Mouse (Mus musculus) kidney, embryonic 16.5 days (tissue): ENCODE data around the gene Pah. TPM values are rescaled to one million over a fixed set of nuclear protein-coding genes. Genes with fewer than 3 reads are reported as not detected.

Experiments
- ATAC-seq: fragments of 200-750 bp; cut with Nextera tagmentation; 2 replicates; pipeline ENCODE4 v1.8.0; 2017; ENCODE audit warnings: moderate TSS enrichment; ENCODE audit not compliant: low FRiP score, low TSS enrichment
- H3K27ac ChIP-seq: fragments of 300-500 bp; sonication (generic); 2 replicates; pipeline ENCODE4 v1.5.1; 2014; ENCODE audit warnings: low read length
- H3K27me3 ChIP-seq: fragments of 300-500 bp; sonication (generic); 2 replicates; pipeline ENCODE4 v1.6.1; 2014; ENCODE audit warnings: low read length, control low read depth, mixed read lengths; ENCODE audit not compliant: insufficient read depth
- H3K36me3 ChIP-seq: fragments of 300-500 bp; sonication (generic); 2 replicates; pipeline ENCODE4 v1.6.1; 2014; ENCODE audit warnings: low read length, control low read depth, mixed read lengths; ENCODE audit not compliant: insufficient read depth
- H3K4me1 ChIP-seq: fragments of 300-500 bp; sonication (generic); 2 replicates; pipeline ENCODE4 v1.6.1; 2014; ENCODE audit warnings: low read length, control low read depth, mixed read lengths; ENCODE audit not compliant: insufficient read depth
- H3K4me2 ChIP-seq: fragments of 300-500 bp; sonication (generic); replicated peaks from 2 replicates; pipeline ENCODE4 v1.6.1; 2014; ENCODE audit warnings: low read depth, low read length
- H3K4me3 ChIP-seq: fragments of 300-500 bp; sonication (generic); 2 replicates; pipeline ENCODE4 v1.5.1; 2014; ENCODE audit warnings: mild to moderate bottlenecking, low read length
- H3K9ac ChIP-seq: fragments of 300-500 bp; sonication (generic); replicated peaks from 2 replicates; pipeline ENCODE4 v1.6.1; 2014; ENCODE audit warnings: low read length
- H3K9me3 ChIP-seq: fragments of 300-500 bp; sonication (generic); 2 replicates; pipeline ENCODE4 v1.6.1; 2016; ENCODE audit warnings: low read length, control low read depth
- WGBS: fragments of 180-500 bp; shearing (Covaris S2); extraction: QIAGEN DNeasy Blood & Tissue Kit; methylation state at CpG from one replicate; pipeline ENCODE4 v1.1.7; 2014; 5-methylcytosine and 5-hydroxymethylcytosine counted together
- polyA plus RNA-seq: library from polyadenylated mRNA; unstranded; fragments of >200 nt; fragmentation: Nextera tagmentation; extraction: Ambion mirVana; gene quantifications from 2 replicates; pipeline ENCODE4 v1.2.1, GENCODE M21; 2015

Pah gene
- polyA plus RNA-seq: 7.6 and 8.3 TPM in 2 replicates

DNA sequence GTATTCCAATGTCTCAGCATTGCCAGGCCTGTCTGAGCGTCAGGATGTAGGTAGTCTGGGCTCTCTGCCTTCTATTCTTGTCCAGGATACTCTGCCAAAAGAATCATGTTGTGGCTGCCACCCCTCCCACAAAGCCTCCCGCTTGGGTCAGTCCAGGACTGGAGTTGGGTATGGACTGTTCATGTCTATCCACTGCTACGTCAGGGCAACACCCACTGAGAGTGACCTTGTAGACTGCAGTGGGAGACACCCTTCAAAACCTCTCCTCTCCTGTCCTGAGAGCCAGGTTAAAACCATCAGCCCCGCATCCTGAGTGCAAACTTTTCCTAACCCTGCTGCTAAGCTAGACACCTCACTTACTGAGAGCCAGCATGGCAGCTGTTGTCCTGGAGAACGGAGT lies at the start of gene Pah:
Gene Pah (plus strand): TSS at position 150 of the 400 bp plus-strand sequence.
- H3K4me2 ChIP-seq: no peak within 1 kb of the TSS; the same call in 1 of the 2 replicates
- H3K9ac ChIP-seq: no peak within 1 kb of the TSS
- H3K9me3 ChIP-seq: no peaks in the 10 kb centered on the region
- ATAC-seq: no peak
- no peaks in the 10 kb centered on the region for H3K4me1 ChIP-seq
- peak within 1 kb of the TSS; percentile 79 for H3K27ac ChIP-seq
- H3K27me3 ChIP-seq: no peaks in the 10 kb centered on the region
- H3K36me3 ChIP-seq: no peaks in the 10 kb centered on the region
- no peak within 1 kb of the TSS for H3K4me3 ChIP-seq
- 83% methylated on average over 5 of the region's 5 CpGs for WGBS

DNA sequence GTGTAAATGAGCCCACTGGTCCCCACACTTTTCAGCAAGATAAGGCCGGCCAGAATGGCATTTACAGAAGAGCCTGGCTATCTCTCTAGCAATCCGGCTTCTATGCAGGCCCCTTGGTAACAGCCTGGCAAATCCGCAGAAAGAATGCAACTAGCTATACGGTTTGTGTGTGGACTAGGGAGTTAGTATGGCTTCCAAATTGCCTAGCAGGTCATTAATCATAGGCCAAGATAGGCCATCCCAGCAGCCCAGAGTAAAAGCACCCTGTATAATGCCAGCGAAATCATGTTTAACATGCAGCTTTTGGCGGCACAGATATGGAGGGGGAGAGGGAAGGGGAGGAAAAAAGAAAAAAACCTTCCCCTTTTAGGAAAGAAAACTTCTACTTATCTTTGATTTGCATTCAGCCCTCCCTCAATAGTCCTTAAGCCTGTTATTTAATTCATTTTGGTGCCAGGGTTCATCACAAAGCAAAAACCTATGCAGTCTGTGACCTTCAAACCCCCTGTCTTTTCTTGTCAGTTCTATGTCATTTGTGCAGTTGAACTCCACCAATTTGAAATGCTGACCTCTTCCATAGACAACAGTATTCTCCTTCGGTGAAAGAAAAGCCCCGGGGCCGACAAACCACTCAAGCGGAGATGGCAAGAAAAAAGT lies 48.0 kb upstream of the Pah start:
- no peaks in the 10 kb centered on the region for H3K36me3 ChIP-seq
- no peak overlapping the region for H3K4me3 ChIP-seq
- H3K9ac ChIP-seq: no peak overlapping the region
- H3K4me1 ChIP-seq: no peaks in the 10 kb centered on the region
- H3K4me2 ChIP-seq: no peak overlapping the region
- H3K27ac ChIP-seq: no peak overlapping the region
- no peaks in the 10 kb centered on the region for H3K9me3 ChIP-seq
- no peak for ATAC-seq
- WGBS: 61% methylated on average over 10 of the region's 10 CpGs
- no peaks in the 10 kb centered on the region for H3K27me3 ChIP-seq

DNA sequence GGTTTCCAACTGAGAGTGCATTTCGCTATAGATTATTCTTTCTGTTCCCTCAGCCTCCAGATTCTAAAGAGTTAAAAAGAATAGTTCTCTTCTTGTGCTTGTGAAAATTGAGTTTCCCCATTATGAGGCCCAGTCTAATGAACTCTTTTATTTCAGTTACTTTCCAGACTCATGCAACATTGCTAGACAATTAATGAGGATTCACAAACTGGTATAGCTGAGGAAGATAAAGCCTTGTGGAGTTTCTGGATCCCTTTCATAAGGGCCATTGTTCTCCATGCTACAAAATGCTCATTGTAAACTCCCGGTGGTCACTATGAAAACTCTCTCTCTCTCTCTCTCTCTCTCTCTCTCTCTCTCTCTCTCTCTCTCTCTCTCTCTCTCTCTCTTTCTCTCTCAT lies 46.6 kb upstream of the Pah start:
- H3K9me3 ChIP-seq: no peaks in the 10 kb centered on the region
- H3K9ac ChIP-seq: no peak overlapping the region
- H3K4me2 ChIP-seq: no peak overlapping the region
- no peaks in the 10 kb centered on the region for H3K36me3 ChIP-seq
- H3K27ac ChIP-seq: no peak overlapping the region
- no peak for ATAC-seq
- no peaks in the 10 kb centered on the region for H3K27me3 ChIP-seq
- no peak overlapping the region for H3K4me3 ChIP-seq
- no peaks in the 10 kb centered on the region for H3K4me1 ChIP-seq
- WGBS: 74% methylated on average over 2 of the region's 2 CpGs

DNA sequence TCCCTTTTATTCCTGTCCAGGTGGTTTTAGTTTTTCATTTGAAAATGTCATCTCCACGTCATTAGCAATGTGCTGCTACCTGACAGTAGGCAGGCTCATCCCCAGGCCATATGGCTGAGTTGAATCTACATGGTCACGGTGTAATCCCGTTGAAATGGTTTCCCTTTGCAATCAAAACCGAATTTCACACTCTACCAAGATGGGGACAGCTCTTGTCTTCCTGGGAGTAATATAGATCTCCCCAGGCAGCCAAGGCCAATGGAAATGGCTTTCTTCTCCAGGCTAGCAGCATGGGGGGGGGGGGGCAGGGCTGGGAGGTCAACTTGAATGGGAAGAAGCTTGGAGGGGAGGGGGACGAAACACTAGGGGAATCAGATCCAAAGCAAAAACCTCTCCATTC lies 43.7 kb upstream of the Pah start:
- ATAC-seq: no peak
- no peak overlapping the region for H3K4me3 ChIP-seq
- no peaks in the 10 kb centered on the region for H3K4me1 ChIP-seq
- H3K27ac ChIP-seq: no peak overlapping the region
- H3K36me3 ChIP-seq: no peaks in the 10 kb centered on the region
- no peak overlapping the region for H3K9ac ChIP-seq
- H3K27me3 ChIP-seq: peaks cover 11% of the 10 kb centered on the region
- no peak overlapping the region for H3K4me2 ChIP-seq
- WGBS: 71% methylated on average over 5 of the region's 5 CpGs
- no peaks in the 10 kb centered on the region for H3K9me3 ChIP-seq

GRCm38 (mm10) chr10:87484831-87485720 lies 36.5 kb upstream of the Pah start:
- Histone ChIP-seq H3K36me3 (no peaks in the 10 kb centered on the region), H3K4me1 (peaks cover 18% of the 10 kb centered on the region), H3K27ac (no peak overlapping the region), H3K9me3 (no peaks in the 10 kb centered on the region), H3K4me2 (0 out of 2 replicates have a peak overlapping the region, but pooled peaks have one; percentile 34), H3K27me3 (peaks cover 72% of the 10 kb centered on the region), H3K9ac (no peak overlapping the region), H3K4me3 (no peak overlapping the region)
- WGBS: 2% methylated on average over 17 of the region's 17 CpGs
- no peak for ATAC-seq

- WGBS: under 1% methylated on average over 33 of the region's 33 CpGs
- Histone ChIP-seq H3K9ac (no peak overlapping the region), H3K4me1 (peaks cover 18% of the 10 kb centered on the region), H3K27me3 (peaks cover 81% of the 10 kb centered on the region), H3K27ac (no peak overlapping the region), H3K9me3 (no peaks in the 10 kb centered on the region), H3K4me2 (peak overlapping the region; percentile 34), H3K4me3 (peak overlapping the region; percentile 15), H3K36me3 (no peaks in the 10 kb centered on the region)
- peak; percentile 79 for ATAC-seq
Measured at GRCm38 (mm10) chr10:87485721-87486620, 35.6 kb upstream of the Pah start.

GRCm38 (mm10) chr10:87488429-87489145 lies 33.0 kb upstream of the Pah start:
- H3K9ac ChIP-seq: no peak overlapping the region
- peak; percentile 60; the same call in 1 of the 2 replicates for ATAC-seq
- H3K9me3 ChIP-seq: no peaks in the 10 kb centered on the region
- peaks cover 93% of the 10 kb centered on the region for H3K27me3 ChIP-seq
- peak overlapping the region; percentile 22 for H3K4me2 ChIP-seq
- 3% methylated on average over 15 of the region's 16 CpGs for WGBS
- H3K4me3 ChIP-seq: peak overlapping the region; percentile 5; the same call in 1 of the 2 replicates
- no peaks in the 10 kb centered on the region for H3K36me3 ChIP-seq
- H3K27ac ChIP-seq: no peak overlapping the region
- H3K4me1 ChIP-seq: peaks cover 24% of the 10 kb centered on the region

DNA sequence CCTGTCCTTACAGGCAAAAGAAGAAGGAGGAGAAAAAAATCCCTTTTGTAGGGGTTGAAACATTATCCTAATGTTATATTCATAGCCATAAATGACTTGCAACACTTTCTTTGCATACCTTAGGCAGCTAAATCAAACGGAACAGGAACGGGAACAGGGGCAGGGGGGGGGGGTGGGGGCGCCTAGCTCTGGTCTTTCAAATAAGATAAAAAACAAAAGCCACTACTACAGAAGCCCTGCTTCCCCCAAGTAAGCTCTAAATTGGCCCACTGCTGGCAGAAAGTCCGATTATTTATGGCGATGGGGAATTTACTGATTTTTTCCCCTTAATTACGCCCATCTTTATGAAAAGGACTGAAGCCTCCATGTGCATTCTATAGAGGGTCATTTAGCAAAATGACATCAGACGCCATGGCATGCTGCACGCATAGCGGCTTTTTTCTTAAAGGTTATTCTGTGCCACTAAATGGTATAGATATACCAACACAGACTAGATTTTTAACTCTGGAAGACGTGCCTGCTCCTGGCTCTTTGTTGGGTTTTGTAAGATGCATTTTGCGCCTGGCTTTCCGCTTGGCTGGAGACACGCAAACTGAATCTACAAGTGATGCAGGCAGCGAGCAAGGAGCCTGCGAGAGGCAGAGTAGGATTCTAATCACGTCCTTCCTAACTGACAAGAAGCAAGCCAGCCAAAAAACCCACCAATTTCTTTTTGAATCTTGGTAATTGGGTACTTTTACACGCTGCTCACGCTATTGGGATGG lies 32.2 kb upstream of the Pah start:
- ATAC-seq: no peak
- Histone ChIP-seq H3K4me3 (no peak overlapping the region), H3K4me2 (no peak overlapping the region), H3K9me3 (no peaks in the 10 kb centered on the region), H3K9ac (no peak overlapping the region), H3K36me3 (no peaks in the 10 kb centered on the region), H3K27ac (no peak overlapping the region), H3K4me1 (peaks cover 31% of the 10 kb centered on the region), H3K27me3 (peaks cover 97% of the 10 kb centered on the region)
- 2% methylated on average over 18 of the region's 18 CpGs for WGBS
